Mouse (Mus musculus) Muller cell, postnatal 12 days (primary cell): ENCODE measurements around the gene Gm49345.
A peak's percentile ranks its signal among the peaks of the same experiment; 100 is the strongest.
"Not testable (repeated sequence)": the region's sequence is repeated elsewhere in the genome, so short reads cannot be mapped to it uniquely, and the experiment has no call there.

Experiments
- DNase-seq: peaks from one replicate; pipeline ENCODE4 v3.0.0-alpha.2; 2015; ENCODE audit errors: inconsistent ontology term

Gm49345 gene

DNA sequence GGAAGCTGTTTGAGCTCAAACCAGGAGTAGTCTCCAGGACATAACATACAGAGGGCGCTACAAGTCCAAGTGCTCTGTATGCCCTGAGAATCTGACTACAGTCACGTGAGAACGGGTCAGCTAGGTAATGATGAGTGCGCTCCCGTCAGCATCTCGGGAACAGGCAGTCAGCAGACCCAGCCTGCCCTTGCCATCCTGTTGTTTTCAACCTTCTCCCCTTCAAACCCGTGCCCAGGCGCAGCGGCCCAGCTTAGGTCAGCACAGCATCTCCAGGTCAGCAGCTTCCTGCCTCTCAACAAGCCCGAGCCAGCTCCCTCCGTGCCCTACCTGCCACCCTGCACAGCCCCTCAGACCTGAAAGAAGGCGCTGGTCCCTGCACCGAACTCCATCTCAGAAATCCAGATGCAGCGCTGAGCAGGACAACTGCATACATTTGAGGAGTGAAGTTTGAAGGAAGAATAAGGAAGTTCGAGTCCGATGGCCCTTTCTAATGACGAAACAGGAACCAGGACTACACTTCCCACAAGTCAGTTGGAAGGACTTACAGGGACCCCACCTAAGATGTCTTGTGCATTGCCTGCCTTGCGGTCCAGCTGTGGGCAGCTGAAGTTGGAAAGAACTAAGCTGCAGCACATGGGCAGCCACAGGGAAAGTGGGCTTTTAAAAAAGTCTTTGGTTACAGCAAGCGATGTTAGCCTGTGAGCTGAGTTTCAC, at the start of gene Gm49345, which contains the start of gene Zfp729a:
TSS of gene Gm49345 (minus strand) at position 476 of the 714 bp plus-strand sequence.
TSS of gene Zfp729a (minus strand) at position 498 of the 714 bp plus-strand sequence.
- DNase-seq = peak; percentile 86

DNA sequence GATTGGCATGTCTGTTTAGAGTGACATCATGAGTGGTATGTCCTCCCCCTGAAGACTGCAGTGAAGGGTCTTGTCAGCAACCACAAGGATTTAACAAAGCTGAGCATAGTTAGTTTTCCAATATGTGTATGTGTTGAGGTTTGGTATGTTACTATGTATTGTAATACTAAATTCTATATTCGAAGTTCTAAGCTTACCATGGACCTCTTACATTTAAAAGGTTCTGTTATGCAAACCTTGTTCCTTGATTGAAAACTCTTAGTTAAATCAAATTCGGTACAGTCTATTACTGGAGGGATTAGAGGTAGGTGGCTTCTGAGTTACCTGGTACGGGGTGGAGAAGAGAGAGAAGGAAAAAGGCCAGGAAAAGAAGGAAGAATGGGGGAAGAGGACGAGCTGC, 49.4 kb upstream of the Gm49345 start, which contains the start of gene Zfp738:
TSS of gene Zfp738 (minus strand) at position 101 of the 400 bp plus-strand sequence.
- no peak for DNase-seq

DNA sequence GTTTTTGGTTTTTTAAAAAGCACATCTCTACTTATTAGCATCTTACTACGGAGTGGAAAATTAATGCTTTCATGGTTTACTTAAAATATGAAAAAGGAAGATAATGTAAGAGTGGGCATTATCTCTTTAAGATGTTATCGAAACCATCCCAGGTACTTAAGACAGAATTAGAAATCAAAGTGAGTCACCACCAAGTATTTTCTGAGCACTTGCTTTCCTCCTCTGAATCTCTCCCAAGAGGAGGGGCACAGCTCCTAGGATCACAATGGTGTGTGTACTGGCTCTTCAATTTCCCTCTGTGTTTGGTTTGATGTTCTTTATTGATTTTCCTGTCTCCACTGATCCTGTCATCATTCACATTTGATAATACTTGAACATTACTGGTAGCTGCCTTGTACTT, 46.3 kb upstream of the Gm49345 start:
- not testable (repeated sequence) for DNase-seq

GRCm38 (mm10) chr13:67682959-67683735, 45.6 kb upstream of the Gm49345 start:
- peak; percentile 83 for DNase-seq

DNA sequence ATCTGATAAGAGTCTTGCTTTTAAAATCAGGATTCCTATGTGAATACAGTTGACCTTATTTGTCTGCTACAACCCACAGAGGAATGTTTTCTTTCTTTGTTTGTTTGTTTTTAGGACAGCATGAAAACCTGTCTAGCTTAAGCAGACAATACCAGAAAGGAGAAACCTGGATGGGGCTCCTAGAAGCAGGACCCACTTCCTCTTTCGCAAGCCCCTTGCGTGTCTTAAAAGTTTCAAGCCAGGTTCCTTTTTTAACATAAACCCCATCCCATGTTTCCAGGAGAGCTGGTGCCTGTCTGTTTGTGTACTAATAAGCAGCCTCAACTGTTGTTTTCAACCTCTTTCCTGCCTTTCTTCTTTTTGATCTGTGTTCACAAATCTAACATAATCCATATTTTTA, 37.3 kb upstream of the Gm49345 start:
- DNase-seq = no peak

- DNase-seq = no peak
Measured at GRCm38 (mm10) chr13:67652496-67652895, 14.9 kb upstream of the Gm49345 start.

DNA sequence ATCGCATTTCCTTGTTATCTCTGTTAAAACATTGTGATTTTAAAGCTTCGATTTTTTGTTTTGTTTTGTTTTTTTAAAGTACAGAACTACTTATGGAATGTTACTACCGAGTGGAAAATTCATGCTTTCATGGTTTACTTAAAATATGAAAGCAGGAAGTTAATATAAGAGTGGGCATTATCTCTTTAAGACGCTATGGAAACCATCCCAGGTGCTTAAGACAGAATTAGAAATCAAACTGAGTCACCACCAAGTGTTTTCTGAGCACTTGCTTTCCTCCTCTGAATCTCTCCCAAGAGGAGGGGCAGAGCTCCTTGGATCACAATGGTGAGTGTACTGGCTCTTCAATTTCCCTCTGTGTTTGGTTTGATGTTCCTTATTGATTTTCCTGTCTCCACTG, 27.5 kb downstream of the Gm49345 start:
- DNase-seq = no peak

- DNase-seq = peak; percentile 90
Measured at GRCm38 (mm10) chr13:67609066-67609876, 28.3 kb downstream of the Gm49345 start, which contains the start of gene Zfp729b. Gene Zfp729b, minus strand, starts transcription at chr13:67609707.

GRCm38 (mm10) chr13:67572591-67573189, 64.9 kb downstream of the Gm49345 start:
- DNase-seq = peak; percentile 88

GRCm38 (mm10) chr13:67553730-67554129, 83.8 kb downstream of the Gm49345 start, which contains the start of gene Zfp748:
Gene Zfp748, minus strand, starts transcription at chr13:67553830.
- DNase-seq = no peak

GRCm38 (mm10) chr13:67552505-67553346, 84.8 kb downstream of the Gm49345 start:
- peak; percentile 87 for DNase-seq

DNA sequence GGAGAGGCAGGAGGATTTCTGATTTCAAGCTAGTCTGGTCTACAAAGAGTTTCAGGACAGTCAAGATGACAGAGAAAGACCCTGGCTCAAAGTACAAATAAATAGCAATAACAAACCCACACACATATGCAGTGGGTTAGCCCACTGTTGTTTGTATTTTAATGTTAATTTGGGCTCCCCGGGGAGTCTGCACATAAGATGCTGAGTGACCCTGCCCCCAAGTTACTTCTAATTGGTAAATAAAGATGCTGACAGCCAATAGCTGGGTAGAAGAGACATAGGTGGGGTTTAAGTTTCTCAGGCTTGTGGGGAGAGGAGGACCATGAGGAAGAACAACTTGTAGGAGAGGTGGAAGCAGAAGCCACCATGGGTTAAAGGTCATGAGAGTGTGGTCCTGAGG, 91.6 kb downstream of the Gm49345 start:
- no peak for DNase-seq
